Mouse (Mus musculus): Measurements from ENCODE around the gene Ppif. TPM values are rescaled to one million over a fixed set of nuclear protein-coding genes. Genes with fewer than 3 reads are reported as not detected.

Gene Ppif
- polyA plus RNA-seq, 1 experiment = 32.4 TPM

GRCm38 (mm10) chr14:25742943-25743342 is 49.0 kb downstream of the Ppif start:
- no peak overlapping the region for H3K4me3 ChIP-seq (replicated peaks; ENCODE audit: extremely low read depth, low read depth, low read length)
- WGBS = 48% methylated on average over 5 of the region's 5 CpGs
- peaks cover 20% of the 10 kb centered on the region for H3K4me1 ChIP-seq (ENCODE audit: control insufficient read depth, insufficient read depth, low read length)
- DNase-seq = no peak
- TF ChIP-seq CTCF (IDR thresholded peaks at IDR 0.05; ENCODE audit: insufficient read depth, low read length) = no peak

DNA sequence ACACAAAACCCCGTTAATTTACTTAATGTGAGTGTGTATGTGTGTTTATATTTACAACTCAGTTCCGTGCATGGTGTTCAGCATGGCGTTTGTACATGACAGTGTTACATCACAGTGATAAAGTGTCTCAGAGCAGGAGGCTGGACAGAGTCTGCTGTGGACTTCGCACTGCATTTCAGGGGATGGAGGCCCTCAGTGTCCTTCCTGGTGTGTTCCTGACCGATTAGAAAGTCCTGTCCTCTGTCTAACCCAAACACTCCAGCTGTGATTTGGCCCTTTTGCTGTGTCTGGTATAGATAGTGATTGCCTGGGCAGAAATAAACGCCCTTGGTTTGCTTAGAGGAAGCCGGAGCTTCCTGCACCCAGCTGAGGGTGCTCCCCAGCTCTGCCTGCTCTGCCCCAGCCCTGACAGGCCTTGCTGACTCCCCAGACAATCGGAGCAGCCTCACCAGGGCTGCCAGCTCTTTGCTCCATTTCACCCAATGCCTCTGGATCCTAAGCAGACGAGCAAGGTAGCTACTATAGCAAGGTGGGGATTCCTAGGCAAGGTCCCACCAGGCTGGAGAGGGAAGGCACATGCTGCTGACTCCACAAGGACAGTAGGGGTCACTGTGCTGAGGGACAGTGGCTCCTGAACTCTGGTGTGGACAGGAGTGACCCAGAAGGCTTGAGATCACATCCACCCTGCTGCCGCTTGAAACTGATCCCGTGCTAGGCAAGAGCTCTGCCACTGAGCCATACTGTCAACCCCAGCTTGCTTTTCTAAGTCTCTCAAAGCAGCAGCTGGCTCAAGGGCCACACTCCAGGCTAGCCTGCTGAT is 51.6 kb downstream of the Ppif start:
- Histone ChIP-seq H3K4me1 (ENCODE audit: control insufficient read depth, insufficient read depth, low read length) (peaks cover 22% of the 10 kb centered on the region), H3K4me3 (replicated peaks; ENCODE audit: extremely low read depth, low read depth, low read length) (no peak overlapping the region)
- TF ChIP-seq CTCF (IDR thresholded peaks at IDR 0.05; ENCODE audit: insufficient read depth, low read length) (peak; percentile 67), POLR2A (IDR thresholded peaks at IDR 0.05; ENCODE audit: borderline replicate concordance, extremely low read depth, low read depth, low read length) (no peak)
- DNase-seq = no peak
- WGBS = 42% methylated on average over 11 of the region's 11 CpGs

GRCm38 (mm10) chr14:25746371-25746770 is 52.4 kb downstream of the Ppif start:
- Histone ChIP-seq H3K4me1 (ENCODE audit: control insufficient read depth, insufficient read depth, low read length) (peaks cover 22% of the 10 kb centered on the region), H3K4me3 (replicated peaks; ENCODE audit: extremely low read depth, low read depth, low read length) (no peak overlapping the region)
- TF ChIP-seq CTCF (IDR thresholded peaks at IDR 0.05; ENCODE audit: insufficient read depth, low read length) (no peak), POLR2A (IDR thresholded peaks at IDR 0.05; ENCODE audit: borderline replicate concordance, extremely low read depth, low read depth, low read length) (no peak)
- 90% methylated on average over 6 of the region's 6 CpGs for whole genome bisulfite sequencing
- no peak for DNase-seq

- DNase-seq = no peak
- Histone ChIP-seq H3K4me3 (replicated peaks; ENCODE audit: extremely low read depth, low read depth, low read length) (no peak overlapping the region), H3K4me1 (ENCODE audit: control insufficient read depth, insufficient read depth, low read length) (peaks cover 22% of the 10 kb centered on the region)
- no peak for TF ChIP-seq CTCF (IDR thresholded peaks at IDR 0.05; ENCODE audit: insufficient read depth, low read length)
- no peak for TF ChIP-seq POLR2A (IDR thresholded peaks at IDR 0.05; ENCODE audit: borderline replicate concordance, extremely low read depth, low read depth, low read length)
- 66% methylated on average over 21 of the region's 21 CpGs for WGBS
These were observed 53.3 kb downstream of the Ppif start for GRCm38 (mm10) chr14:25746971-25747945.

GRCm38 (mm10) chr14:25747996-25748756 is 54.2 kb downstream of the Ppif start:
- WGBS = 58% methylated on average over 7 of the region's 7 CpGs
- Histone ChIP-seq H3K4me3 (replicated peaks; ENCODE audit: extremely low read depth, low read depth, low read length) (no peak overlapping the region), H3K4me1 (ENCODE audit: control insufficient read depth, insufficient read depth, low read length) (peaks cover 20% of the 10 kb centered on the region)
- no peak for TF ChIP-seq POLR2A (IDR thresholded peaks at IDR 0.05; ENCODE audit: borderline replicate concordance, extremely low read depth, low read depth, low read length)
- TF ChIP-seq CTCF (IDR thresholded peaks at IDR 0.05; ENCODE audit: insufficient read depth, low read length) = no peak
- no peak for DNase-seq

DNA sequence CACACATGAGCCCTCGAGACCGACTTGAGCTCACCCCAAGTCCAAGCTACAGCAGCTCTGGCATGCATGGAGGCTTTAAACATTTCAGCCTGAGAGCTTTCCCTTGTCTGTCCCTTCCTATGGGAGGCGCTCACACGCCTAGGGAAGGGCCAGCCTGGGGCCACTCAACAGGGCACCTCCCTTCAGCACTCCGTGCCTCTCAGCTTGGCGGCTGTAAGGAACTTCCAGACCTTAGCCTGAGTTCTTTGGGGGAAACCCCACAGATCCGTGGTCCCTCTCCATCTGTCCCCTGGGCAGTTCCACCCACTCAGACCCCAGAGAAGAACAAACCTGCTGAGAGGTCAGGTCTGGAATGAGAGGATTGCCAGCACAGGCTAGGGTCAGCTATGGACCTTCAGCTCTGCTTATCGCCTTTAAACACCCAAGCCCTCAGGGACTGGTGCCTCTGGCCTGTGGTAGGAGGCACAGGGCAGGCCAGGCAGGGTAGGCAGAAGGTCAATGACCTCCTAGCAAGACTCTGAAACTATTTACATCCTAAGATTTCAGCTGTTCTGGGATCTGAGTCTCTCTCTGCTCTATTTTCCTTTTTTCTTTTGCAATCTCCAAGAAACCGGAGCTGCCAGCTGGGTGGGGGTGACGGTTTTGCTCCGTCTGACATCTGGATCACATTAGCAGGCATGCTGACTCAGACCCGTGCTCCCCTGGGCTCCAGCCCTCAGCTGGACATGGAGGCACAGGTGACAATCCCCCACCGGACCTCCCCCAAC is 55.4 kb downstream of the Ppif start:
- DNase-seq = no peak
- no peak for TF ChIP-seq POLR2A (IDR thresholded peaks at IDR 0.05; ENCODE audit: borderline replicate concordance, extremely low read depth, low read depth, low read length)
- TF ChIP-seq CTCF (IDR thresholded peaks at IDR 0.05; ENCODE audit: insufficient read depth, low read length) = no peak
- peaks cover 23% of the 10 kb centered on the region for H3K4me1 ChIP-seq (ENCODE audit: control insufficient read depth, insufficient read depth, low read length)
- 47% methylated on average over 13 of the region's 13 CpGs for WGBS
- H3K4me3 ChIP-seq (replicated peaks; ENCODE audit: extremely low read depth, low read depth, low read length) = no peak overlapping the region

Other genes with a start within 250 kb of the Ppif start
- gene Zmiz1, start 235.0 kb upstream of the Ppif start, polyA plus RNA-seq (2012; rRNA removed) = 51.6 and 52.6 TPM in 2 replicates
- gene Zcchc24, start 74.9 kb downstream of the Ppif start, polyA plus RNA-seq (2012; rRNA removed) = 41.7 and 44.9 TPM in 2 replicates
- gene Anxa11, start 148.0 kb downstream of the Ppif start, polyA plus RNA-seq (2012; rRNA removed) = 144 and 155 TPM in 2 replicates
- gene Plac9a, start 208.9 kb downstream of the Ppif start, polyA plus RNA-seq (2012; rRNA removed) = 7.8 and 11.0 TPM in 2 replicates
- 3.0 and 5.7 TPM in 2 replicates for gene Tmem254a, start 233.5 kb downstream of the Ppif start, polyA plus RNA-seq (2012; rRNA removed)
- gene Cphx1, start 244.2 kb downstream of the Ppif start, polyA plus RNA-seq (2012; rRNA removed) = not detected in 2 replicates